Mouse (Mus musculus) activated CD4-positive, CD25-positive, alpha-beta regulatory T cell, adult 4 months (primary cell): ENCODE measurements around the gene She. TPM values are rescaled to one million over a fixed set of nuclear protein-coding genes. Genes with fewer than 3 reads are reported as not detected.
A peak's percentile ranks its signal among the peaks of the same experiment; 100 is the strongest.

ENCODE experiments used
- ATAC-seq: one replicate; pipeline ENCODE4 v1.8.0; 2017
- polyA plus RNA-seq, 2 experiments: library from polyadenylated mRNA; unstranded; fragments of 100-300 nt; shearing (Covaris generic); gene quantifications; one replicate each; pipeline ENCODE4 v1.2.1; 2017

She gene
- polyA plus RNA-seq, 2 experiments from 2014 or later = 8.7 to 10.2 TPM

DNA sequence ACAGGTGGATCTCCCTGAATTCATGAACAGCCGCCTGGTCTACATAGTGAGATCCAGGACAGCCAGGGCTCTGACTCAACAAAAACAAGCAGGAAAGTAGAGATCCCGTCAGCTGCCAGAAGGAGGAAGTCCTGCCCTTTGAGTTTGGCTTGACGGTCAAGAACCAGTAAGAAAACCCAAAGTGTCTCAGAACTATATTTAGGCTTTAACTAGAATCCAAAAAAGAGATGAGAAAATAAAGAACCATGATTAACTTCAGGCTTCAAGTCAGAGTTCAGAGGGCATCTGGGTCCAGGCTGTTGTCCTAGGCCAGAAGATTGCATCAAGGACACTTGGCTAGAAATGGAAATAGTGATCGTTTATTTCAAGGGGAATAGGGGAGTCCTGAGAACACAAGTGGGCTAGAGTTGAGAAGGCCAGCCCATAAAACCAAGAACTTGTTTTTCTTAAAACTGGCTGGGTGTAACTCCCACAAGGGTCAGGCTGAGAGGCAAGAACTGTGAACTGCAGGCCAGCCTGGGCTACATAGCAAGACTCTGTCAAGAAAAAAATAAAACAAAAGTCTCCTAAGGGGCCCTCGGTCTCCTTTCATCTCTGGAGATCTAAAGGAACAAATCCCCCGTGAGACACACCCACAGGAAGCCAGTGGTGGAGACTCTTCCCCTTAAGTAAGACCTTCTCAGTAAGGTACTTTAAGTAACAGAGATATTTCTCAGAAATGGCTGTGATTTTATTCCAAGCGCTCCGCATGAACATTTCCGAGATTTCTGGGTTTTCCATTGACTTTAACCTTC, 32.7 kb downstream of the She start:
- ATAC-seq = peak; percentile 73

DNA sequence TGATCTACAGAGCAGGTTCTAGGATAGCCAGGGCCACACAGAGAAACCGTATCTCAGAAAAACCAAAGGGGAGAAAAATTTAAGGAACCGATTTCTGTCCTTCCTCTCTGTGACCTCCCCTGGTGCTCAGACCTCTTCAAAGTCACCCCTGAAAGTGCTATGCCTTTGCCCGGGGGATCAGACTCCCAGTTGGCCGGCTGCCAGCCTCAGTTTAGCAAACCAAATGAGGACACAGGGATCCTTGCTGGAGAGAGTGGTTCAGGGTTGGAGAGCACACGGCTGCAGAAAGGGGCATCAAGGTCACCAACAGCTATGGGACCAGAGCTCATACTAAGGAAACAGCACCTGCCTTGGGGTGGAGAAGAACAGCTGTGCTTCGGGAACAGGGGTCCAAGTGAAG, 33.9 kb downstream of the She start:
- ATAC-seq = no peak

DNA sequence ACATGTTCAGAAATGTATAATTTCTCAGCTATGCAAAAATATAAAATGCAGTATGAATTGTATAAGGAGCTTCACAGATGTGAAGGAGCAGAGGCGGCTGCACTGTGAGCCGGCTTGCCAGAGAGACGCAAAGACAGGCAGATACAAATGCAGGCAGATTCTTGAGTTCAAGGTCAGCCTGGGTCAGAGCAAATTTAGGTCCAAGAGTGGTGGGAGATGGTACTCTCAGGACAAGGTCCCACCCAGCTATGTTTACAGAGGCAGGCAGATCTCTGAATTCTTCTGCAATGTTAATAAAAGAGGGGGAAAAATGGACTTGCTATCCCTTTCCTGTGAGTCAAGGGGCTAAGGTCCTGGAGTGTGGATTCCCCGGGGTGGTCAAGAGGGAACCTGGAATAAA, 34.6 kb downstream of the She start:
- no peak for ATAC-seq

DNA sequence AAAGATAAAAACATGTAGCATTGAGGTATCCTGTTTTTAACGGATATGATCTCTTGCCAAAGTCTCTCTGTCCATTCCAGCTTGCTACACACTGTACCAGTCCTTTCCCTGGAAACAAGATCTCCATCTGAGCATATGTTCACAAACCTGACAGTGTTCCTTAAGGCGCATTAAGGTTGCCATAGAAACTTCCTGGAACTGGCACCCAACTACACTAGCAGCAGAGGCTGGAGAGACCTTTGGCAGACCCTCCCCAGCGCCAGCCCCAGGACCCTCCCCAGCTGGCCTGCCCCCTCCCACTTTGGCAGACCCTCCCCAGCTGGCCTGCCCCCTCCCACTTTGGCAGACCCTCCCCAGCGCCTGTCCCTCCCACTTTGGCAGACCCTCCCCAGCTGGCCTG, 36.5 kb downstream of the She start:
- ATAC-seq = no peak

DNA sequence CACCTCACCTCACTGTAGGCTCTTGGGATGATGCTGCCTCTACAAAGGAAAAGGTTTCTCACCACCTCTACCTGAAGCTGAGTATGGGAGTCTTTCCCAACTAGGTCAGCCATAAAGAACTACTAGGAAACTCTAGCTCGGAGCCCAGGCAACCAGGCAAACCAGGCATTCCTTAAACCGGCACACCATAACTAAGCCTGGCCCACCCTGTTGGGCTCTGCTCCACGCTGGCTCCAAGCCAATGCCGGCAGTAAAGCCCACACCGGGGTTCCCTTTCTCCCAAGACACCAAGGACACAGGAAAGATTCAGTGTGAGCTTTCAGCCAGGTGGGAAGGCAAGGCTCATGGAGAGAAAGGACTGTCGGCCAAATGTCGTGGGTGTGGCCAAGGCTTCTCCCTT, 37.2 kb downstream of the She start:
- ATAC-seq = no peak

DNA sequence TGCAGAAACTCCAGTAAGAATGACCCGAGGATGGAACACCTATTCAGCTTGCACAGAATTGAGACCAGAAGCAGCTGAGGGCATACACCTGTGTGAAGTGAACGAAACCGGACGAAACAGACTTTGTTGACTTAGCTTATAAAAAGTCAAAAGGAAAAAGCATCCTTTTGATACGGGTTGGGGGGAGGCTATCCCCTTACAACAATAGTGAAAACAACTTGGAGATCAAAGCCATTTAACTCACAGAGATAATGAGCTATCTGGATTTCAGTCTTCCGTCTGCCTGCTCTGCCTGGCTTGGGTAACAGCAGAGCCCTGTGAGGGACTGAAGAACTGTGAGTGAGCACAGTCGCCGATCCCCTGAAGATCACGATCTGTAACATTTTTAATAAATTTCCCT, 37.8 kb downstream of the She start:
- ATAC-seq = no peak

DNA sequence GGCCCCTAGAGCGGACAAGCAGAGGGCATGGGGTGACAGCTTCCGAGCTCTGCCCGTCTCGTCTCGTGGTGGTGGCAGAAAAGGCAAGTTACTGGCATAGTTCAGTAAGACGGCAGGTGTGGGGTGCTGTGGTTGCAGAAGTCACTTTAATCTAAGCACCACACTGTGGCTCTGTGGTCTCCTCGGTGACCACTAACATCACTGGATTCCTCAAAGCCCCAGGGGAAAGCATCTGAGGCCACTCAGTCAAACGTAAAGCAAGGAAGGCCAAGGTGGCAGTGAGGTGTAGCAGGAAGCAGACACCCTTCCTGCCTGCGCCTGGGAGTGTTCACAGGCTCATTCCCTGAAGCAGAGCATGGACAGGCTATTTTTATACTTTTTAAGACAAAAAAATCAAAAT, 38.4 kb downstream of the She start:
- no peak for ATAC-seq

DNA sequence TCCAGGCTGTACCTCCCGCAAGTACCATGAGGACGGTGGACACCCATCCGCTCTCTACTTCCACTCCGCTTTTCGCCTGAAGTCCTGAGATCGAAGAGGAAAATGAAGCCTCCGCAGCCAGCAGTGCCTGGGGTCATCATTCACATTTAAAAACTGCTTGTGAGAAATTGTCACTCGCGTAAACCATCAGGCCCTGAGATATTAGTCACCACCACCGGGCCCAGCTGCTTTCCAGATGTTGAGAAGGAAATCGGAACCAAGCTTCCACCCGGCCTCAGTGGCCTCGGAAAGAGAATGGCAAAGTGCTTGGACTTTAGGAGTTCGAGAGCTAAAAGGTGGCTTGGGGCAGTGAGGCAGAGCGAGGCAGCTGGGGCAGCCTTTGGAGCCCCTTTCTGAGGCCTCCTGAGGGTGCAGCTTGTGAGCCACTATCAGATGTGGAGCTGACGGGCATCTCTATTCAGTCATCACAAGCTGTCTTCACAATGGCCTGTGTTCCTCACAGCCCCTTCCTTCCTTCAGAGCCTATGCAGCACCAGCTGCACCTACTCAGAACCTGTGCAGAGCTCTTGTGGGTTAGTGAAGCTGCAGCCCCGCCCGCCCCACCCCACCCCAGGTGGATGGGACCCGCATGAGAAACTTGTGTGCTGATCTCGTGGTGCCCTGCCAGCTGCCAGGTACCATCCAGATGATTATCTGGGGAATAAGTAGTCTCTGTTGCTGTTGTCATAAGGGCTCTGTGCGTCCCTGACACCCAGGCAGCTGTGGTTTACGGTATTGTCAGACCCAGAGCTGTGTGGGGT, 39.5 kb downstream of the She start:
- peak; percentile 26 for ATAC-seq

DNA sequence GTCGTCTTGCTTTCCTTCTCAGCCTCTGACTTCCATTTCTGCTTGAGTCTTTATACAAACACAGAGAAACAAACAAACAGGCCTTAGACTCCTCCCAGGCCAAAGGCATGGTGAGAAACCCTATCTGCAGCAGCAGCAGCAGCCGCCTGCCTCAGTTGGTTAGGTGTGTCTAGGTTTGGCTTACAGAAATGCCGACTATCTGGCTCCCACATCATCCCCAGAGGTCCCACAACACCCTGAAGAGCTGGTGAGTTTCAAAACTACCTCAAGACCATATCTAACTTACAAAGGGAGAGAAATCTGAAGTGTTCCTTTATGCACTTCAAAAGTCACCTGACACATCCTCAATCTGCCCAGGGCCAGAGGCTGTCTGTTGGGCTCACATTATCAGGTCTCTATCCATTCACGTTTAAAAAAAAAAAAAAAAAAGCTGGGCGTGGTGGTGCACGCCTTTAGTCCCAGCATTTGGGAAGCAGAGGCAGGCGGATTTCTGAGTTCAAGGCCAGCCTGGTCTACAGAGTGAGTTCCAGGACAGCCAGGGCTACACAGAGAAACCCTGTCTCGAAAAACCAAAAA, 40.3 kb downstream of the She start:
- ATAC-seq = peak; percentile 2

DNA sequence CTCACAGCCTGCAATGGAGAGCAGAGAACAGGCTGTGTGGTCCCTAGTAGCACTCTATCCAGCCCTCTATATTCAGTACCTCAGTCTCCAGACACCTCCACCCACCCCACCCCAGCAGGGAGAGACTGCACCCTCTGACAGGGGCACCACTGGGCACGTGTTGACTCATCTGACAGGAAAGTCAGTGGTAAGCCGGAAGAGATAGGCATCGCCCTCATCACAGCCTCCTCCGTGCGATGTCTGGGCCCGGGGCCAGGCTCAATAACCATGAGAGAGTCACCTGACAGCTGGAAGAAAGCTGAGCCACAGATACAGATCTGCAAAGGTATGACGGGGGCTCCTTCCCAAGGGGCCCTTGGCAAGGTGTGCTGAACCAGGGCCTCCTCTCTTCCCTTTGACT, 41.0 kb downstream of the She start:
- ATAC-seq = peak; percentile 84

DNA sequence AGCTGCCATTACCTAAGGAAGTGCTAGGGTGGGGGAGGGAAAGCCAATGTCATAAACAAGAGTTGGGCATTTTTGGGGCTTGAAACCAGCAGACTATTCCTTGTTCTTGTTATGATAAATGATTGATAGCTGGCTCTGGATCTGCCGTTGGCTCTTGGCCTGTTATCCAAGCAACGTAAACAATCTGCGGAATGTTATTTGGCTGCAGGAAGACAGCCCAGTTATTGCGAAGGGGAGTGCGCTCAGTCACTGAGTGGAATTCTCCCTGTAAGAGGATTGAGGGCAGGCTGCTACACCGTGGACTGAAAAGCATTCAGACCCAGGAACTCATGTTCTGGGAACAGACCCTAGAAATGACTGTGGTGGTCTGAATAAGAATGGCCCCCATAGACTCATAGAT, 41.5 kb downstream of the She start:
- ATAC-seq = no peak

DNA sequence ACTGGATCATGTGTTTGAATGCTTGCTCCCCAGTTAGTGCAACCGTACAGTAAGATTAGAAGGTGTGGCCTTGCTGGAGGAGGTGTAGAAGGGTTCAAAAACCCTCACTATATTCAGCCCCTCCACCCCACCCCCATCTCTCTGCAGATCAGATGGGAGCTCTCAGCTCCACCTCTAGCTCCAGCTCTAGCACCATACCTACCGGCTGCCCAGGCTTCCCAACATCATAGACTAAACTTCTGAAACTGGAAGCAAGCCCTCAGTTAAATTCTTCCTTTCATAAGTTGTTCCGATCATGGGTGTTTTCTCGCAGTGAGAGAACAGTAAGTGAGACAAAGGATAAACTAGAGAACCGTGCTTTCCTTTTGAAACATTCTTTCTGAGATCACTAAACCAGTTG, 42.9 kb downstream of the She start:
- no peak for ATAC-seq

DNA sequence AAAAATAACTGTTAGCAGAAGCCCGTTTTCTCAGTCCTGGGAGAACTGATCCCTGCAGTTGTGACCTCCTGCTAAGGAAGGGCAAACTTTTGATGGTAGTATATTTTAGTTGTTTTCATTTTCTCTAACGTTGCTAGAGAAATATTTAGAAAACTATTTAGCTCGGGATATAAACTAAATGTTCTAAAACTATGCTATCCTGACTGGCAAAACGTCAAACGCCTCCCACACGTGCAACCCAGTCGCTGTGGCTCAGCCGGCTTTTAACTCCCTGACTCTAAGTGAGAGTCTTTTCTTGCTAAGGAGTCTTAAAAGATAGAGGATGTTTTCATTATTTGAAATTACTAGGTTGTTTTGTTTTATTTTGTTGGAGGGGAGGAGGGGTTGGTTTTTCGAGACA, 43.9 kb downstream of the She start:
- no peak for ATAC-seq

DNA sequence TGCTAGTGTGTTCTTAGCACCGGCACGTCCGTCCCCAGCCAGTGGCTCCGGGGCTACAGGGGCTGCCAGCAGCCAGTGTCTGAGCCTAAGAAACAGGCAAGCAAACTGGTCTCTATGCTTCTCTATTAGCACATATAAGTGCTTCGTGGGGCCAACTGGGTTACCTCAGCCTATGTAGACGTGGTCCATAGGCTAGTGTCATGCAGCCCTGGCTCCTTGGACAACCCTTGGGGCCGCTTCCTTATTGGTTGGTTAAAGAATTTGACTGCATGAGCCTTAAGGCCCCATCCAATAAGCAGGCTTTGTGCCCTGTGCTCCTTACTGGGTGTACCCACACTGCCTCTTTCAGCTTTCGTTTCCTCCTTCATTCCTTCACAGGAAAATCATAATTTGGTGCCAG, 44.6 kb downstream of the She start:
- ATAC-seq = no peak

DNA sequence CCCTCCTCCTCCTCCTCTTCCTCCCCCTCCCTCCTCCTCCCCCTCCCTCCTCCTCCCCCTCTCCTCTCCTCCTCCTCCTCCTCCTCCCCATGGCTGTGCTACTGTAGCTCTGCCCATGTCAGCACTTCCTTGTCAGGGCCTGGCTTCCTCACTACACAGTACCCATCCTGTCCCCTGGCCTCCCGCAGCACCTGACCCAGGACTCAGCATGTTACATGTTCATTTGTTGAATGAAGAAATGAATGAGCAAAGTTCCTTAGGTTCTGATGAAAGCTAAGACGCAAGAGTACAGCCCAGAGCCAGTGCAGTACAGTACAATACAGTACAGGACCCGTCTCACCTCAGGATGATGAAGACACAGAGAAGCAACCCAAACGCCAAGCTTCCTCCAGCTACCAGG, 45.3 kb downstream of the She start:
- ATAC-seq = peak; percentile 8

DNA sequence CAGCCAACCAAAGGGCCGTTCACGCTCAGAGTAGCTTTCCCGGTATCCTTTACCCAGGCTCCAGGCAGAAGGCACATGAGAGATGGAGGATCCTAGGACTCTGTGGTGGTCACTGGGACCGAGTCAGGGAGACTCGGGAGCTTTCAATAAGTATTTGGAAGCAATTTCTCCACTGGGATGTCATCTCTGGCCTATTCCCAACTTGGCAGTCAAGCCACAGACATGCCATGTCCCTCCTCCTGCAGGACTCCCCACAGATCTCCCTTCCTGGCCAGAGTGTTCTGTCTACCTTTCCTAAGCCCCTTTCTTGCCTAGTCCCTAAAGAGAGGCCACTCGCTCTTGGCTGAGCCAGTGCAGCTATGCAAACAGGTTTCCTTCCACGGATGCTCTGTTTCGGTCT, 46.0 kb downstream of the She start:
- ATAC-seq = no peak

DNA sequence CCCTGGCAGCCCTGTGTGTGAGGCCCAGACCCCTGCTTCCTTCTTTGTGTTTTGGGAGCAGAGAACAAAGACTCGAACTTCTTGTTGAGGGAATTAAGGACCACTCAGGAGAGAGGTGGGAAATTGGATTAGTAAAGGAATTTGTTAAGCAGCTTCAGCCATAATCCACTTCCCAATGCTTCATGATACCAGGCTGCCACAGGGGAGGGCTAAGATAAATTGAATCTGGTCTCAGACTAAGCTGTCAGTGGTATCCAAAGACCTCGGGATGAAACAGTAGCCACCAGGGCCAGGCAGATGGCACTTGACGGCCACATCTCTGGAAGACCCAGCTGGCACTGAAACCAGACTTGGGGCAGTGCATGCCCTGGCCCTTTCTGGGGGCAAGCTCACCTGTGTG, 47.3 kb downstream of the She start:
- ATAC-seq = no peak

DNA sequence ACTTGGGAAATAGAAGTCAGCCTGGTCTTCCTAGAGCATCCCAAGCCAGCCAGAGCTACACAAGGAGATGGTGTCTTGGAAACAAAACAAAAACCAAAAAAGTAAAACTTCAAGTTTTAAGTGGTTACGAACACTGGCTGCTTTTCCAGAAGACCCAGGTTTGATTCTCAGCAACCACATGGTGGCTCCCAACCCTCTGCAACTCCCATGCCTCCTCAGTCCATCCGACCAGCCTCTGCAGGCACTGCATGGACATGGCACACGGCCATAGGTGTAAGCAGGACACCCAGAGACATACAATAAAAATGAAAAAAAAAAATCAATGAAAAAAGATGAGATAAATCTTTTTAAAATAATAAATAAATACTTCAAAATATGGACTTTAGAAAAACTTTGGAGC, 48.2 kb downstream of the She start:
- no peak for ATAC-seq

DNA sequence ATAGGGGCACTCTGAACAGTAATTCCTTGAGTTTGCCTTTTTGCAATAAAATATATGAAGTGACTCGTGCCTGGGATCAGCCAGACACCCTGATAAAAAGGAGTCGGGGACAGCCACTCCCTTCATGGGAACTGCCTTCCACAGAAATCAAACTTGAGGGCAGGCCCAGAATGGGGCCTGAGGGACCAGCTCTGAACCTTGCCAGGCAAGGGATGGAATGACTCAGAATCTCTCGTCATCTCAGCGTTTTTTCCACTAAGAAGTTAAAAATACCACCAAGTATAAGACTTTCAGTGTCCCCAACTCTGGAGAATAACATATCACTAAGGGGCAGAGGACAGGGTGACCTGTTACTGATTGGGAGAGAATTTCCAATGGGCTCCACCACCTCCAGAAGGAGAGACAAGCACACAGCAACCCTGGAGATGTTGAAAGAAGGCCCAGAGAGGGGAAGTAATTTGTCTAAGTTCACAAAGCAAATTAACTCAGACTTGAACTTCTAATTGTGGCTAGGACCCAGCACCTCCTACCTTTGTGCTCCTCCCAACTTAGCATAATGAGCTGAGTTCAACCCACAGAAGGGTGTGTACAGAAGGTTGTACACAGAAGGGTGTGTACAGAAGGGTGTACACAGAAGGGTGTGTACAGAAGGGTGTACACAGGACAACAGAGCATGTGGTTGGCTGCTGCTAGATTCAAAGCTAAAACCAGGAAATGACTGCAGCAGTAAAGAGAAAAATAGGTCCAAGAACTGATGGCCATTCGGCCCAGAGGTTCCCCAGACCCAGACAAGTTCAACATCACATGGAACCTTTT, 49.1 kb downstream of the She start:
- ATAC-seq = peak; percentile 24

DNA sequence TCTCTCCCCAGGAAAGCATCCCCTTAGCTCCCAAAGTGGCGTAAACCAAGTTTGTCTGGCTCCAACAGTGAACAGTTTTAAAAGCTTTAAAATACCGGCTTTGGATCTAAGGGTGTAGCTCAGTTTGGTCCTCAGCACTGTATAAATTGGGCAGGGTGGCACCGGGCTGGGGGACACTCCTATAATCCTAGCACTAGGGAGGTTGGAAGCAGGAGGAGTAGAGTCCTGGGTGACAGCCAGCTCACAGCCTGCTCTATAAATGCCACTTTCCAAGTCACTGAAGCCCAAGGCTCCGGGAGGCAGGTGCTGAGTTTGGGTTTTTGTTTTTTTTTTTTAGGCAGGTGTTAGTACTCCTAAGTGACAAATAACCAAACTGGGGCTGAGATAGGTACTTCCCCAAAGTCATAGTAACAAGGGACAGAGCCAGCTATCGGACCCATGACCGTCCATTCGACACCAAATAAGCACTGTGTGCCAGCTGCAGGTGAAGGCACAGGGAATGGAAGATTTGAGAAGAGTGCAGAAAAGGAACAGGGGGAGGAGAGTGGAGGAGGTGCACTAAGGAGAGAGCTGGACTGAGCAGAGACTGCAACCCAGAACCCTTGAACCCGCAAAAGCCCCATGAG, 51.5 kb downstream of the She start:
- no peak for ATAC-seq

DNA sequence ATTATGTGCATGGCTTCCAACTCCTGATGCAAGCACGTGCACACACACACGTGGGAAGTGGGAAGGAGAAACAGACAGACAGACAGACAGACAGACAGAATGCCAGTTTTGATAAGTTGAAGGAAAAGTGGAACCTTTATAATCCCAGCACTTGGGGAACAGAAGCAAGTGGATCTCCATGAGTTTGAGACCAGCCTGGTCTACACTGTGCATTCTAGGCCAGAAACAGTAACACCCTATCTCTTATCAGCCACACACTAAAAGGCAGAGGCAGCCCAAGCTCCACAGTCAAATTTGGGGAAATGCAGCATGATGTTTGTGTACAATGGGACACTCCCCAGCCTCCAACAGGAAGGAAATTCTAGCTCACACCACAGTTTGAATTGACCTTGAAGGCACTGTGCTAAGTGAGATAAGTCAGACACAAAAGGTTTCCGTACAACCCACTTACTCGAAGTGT, 52.4 kb downstream of the She start:
- ATAC-seq = no peak

DNA sequence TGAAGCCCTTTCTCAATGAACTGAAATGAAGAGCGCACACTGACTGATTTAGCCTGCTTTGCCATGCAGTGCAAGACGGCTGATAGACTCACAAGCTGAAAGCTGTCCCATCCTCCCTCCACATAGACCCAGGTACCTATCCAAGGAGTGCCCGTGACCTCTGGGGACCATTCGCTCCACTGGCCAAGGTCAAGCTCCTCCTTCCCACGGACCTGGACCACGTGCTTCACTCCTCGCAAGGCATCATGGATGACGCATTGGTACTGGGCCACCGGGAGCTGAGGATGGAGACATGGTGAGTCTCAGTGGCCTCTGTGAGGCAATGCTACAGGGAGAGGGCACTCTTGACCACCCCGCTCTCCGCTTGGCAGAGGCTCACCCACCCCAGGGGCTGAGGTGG, 54.6 kb downstream of the She start:
- no peak for ATAC-seq
